Mouse (Mus musculus) CH12.LX (cell line): ENCODE data around the gene Dirc2.

Source experiments
- BHLHE40 ChIP-seq: IDR thresholded peaks from 2 replicates; pipeline ENCODE4 v1.6.1; 2011; ENCODE audit warnings: mild to moderate bottlenecking, low read depth, low read length, improper control_type of control experiment
- CTCF ChIP-seq, 2 experiments: IDR thresholded peaks in 1 of 2; conservative IDR thresholded peaks in 1 of 2; 2 replicates each; pipeline ENCODE4 v1.5.1; 2011 to 2012; ENCODE audit warnings: low read depth in 2 of 2, low read length in 2 of 2, improper control_type of control experiment in 1 of 2, inconsistent platforms in 1 of 2, mild to moderate bottlenecking in 1 of 2, moderate library complexity in 1 of 2
- POLR2A ChIP-seq: IDR thresholded peaks from 2 replicates; pipeline ENCODE4 v1.6.1; 2011; ENCODE audit warnings: low read depth, mild to moderate bottlenecking, improper control_type of control experiment, low read length

GRCm38 (mm10) chr16:35766366-35766765 lies 2.8 kb downstream of the Dirc2 start:
- TF ChIP-seq CTCF (conservative IDR thresholded peaks at IDR 0.05 in 1 of 2, IDR thresholded peaks at IDR 0.05 in 1 of 2; ENCODE audit: low read depth in 2 of 2, low read length in 2 of 2): no peak
- no peak for TF ChIP-seq POLR2A
- no peak for TF ChIP-seq BHLHE40
